Mouse (Mus musculus): ENCODE measurements around the gene Gm20431.

Gm20431 gene

GRCm38 (mm10) chr2:167661270-167662203 is at the start of gene Gm20431:
TSS of gene Gm20431 (minus strand) at chr2:167661496.
- peak; percentile 93 to 95 for DNase-seq

DNA sequence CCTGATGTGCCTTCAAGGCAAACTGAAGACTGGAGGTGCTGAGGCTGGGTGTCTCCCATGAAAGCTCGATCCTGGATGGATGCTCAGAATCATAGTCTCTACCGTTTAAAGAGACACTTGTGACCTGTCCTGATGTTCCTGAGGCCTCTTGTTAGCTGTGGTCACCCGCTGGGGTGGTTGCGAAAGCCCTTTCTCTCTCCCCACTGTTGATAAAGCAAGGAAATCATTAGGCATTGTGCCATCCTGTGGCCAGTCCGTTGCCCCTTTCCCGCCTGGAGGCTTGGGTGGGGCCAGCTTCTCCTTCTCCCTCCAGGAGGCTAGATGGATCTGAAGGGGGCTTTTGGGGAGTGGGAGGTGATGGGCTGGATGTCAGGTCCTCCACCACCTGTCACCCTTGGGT is 49.3 kb upstream of the Gm20431 start:
- peak in 1 of 2 experiments; percentile 39 for DNase-seq

DNA sequence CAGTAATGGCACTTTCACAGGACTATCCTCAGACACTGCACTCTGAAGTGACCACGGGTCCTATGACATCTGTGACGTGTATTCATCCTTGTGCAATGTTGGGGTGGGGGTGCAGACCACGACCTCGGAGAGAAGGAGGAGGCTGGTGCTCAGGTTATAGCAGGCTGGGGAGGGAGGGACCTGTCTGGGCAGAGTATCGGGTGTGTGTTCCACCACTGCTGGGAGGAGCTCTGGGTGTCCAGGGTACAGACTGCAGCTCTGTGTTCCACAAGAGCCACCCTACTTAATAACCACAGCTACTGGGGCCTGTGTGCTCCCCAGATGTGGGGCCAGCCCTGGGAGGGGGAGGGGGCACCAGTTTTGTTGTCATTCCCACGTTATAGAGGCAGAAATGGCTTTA is 48.7 kb upstream of the Gm20431 start:
- no peak for DNase-seq

GRCm38 (mm10) chr2:167708373-167708772 is 47.1 kb upstream of the Gm20431 start:
- no peak for DNase-seq

DNA sequence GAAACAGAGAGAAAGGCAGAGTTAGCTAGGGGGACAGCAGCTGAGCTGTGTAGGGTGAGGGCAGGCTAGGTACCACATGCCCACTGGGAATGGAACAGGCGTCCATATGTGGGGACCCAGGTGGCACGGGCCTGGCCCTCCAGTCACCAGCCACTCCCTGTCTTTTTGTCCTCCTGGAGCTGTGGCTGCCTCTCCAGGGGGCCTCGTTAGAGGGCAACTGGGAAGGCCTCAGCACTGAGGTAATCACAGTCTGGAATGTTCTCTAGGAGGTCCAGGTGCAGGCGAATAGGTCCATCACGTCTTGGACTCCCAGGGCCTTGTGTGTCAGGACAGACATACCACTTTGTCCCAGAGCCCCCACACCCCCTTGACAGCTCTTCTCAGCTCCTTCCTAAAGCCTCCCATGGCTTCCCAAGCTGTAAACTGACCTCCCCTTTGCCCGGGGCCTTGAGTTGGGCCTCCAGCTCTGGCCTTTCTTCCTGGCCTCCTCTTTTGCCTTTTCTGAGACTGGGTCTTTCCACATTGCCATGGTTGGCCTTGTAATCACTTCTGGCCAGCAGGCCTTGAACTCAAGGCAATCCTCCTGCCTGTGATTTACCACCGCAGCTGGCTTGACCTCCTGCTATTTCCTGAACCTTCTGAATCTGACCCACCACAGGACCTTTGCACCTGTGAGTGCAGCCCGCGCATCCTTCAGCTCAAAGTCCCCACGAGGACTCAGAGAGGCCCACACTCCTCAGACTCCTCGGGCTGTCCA is 45.1 kb upstream of the Gm20431 start:
- DNase-seq = no peak

DNA sequence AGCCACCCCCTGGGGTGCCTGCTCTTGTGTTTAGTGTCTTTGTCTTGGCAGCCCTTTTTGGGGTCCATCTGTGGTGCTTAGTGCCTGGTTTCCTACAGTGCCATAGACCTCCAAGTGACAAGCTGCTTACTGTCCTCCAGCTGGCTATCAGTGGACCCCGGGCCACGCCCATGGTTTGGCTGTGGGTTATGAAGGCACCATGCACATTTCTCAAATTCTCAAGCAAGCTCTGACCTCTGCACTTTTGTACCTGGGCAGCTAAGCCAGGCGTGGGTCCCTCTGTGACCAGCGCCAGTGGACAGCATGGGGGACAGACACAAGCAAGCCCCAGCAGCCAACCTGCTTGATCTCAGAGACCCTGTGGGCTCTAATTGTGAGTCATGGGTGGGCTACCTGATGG is 43.1 kb upstream of the Gm20431 start:
- no peak for DNase-seq

DNA sequence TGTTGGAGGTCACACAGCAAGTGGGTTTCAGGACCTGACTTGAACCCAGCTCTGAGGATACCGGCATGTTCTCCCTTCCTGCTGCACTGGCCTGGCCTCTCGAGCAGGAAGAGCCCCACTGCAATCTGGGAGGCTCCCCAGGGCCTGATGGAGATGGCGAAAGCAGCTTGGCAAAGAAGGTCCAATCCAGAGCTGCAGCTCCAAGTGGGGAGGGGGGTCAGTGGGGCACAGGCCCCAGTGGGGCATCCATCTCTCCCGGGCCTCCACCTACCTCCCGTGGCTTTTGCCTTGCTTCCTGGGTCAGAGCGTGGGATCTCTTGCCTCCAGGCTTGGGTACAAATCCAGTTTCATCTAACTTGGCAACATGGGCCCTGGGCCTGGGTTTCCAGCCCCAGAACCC is 40.8 kb upstream of the Gm20431 start:
- DNase-seq = no peak

DNA sequence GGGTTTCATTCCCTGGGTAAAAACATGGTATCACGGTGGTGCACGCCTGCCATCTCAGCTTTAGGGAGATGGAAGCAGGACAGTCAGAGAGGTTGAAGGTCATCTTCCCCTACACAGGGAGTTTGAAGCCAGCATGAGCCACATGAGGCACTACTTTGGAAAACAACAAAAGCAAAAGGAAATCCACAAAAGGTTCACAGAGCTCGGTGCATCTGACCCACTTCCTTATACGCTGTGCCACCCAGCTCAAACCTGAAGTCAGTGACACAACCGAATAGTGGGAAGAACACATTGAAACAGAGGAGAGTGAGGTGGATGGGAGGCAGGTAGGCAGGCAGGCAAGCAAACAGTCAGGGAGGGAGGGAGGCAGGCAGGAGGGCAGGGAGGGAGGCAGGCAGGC is 40.2 kb upstream of the Gm20431 start:
- DNase-seq = no peak

DNA sequence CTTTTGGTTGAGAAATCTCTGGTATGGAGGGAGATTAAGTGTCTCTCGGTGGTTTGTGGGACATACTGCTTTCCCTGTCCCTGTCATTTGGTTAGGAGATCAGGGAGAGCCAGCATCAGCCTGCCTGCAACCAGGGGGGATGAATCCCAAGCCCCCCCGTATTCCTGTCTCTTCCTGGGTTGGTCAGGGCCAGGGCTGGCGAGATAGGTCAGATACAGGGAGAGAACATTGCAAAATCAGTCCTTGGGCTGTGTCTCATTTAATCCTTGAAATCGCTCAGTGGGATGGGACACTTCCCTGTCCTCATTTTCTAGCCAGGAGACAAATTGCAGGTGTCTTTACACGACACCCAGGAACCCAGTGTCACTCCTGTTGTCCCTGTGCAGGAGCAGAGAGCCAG is 38.7 kb upstream of the Gm20431 start:
- no peak for DNase-seq

- peak; percentile 75 to 80 for DNase-seq
Measured at GRCm38 (mm10) chr2:167697902-167698301, 36.6 kb upstream of the Gm20431 start.

DNA sequence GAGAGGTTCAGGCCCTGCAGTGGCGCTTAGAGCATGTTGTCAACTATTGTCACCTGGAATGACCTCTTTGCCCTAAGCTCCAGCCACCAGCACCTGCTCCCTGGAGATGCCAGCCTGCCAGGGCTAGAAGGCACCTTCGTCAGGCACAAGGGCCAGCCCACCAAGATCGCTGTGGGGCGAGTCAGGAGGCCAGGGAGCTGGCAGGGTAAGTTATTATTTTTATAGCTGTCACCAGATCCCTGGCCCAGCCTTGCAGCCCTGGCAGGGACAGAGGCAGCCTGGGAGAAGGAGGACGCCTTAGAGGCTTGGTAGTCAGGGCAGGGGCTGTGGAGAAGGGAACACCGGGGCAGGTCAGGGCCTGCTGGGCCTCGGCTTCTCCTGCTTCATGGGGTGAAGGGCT is 34.8 kb upstream of the Gm20431 start:
- no peak for DNase-seq

- DNase-seq = no peak
Measured at GRCm38 (mm10) chr2:167695491-167695890, 34.2 kb upstream of the Gm20431 start.

- DNase-seq = no peak
Measured at GRCm38 (mm10) chr2:167694963-167695362, 33.7 kb upstream of the Gm20431 start.

- DNase-seq = no peak
Measured at GRCm38 (mm10) chr2:167694244-167694643, 32.9 kb upstream of the Gm20431 start.

GRCm38 (mm10) chr2:167693540-167693939 is 32.2 kb upstream of the Gm20431 start:
- DNase-seq = no peak

GRCm38 (mm10) chr2:167692831-167693230 is 31.5 kb upstream of the Gm20431 start:
- no peak for DNase-seq

GRCm38 (mm10) chr2:167691871-167692661 is 30.8 kb upstream of the Gm20431 start:
- DNase-seq = no peak

DNA sequence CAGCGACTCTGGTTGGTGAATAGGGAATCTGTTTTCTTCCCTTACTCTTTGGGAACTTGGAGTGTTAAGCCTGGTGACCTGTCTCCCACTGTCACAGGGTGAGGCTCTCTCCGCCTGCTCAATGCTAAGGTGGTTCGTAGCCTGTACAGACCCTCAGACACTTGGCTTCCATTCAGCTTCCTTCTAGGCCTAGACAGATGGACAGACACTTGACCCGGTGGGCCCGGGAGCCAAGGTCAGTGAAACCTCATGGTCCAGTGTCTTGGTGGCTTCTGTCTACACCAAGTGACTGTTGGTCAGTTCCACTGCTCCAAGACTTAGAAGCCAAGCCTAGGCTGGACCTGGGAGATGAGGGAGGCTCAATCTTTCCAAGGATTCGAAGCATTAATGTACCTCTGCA is 30.1 kb upstream of the Gm20431 start:
- no peak for DNase-seq

GRCm38 (mm10) chr2:167690962-167691311 is 29.6 kb upstream of the Gm20431 start:
- peak; percentile 68 to 73 for DNase-seq

GRCm38 (mm10) chr2:167690219-167690961 is 29.1 kb upstream of the Gm20431 start:
- peak; percentile 69 to 79 for DNase-seq

GRCm38 (mm10) chr2:167689501-167690218 is 28.4 kb upstream of the Gm20431 start, which contains the start of gene Tmem189:
TSS of gene Tmem189 (minus strand) at chr2:167689822.
- DNase-seq = peak; percentile 71 to 82
